Mouse (Mus musculus): ENCODE results near the gene Mitf.

DNA sequence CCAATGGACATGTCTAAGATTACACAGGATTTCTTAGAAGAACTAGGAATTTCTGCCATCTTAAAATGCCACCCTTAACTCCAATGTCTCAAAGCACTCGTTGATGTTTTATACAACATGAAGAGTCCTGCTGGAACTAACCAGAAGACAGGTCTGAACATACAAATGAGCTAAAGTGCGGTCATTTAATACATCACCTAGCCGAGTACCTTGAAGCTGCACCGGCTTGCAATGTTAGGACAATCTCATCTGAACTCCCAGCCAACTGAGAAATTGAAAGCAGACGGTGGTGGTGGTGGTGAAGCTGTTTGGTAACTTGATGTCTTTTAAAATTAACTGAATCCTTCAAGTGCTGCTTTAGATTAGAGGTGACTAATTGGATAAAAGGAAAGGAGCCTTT, 801 bp upstream of the Mitf start:
- TF ChIP-seq CTCF (conservative IDR thresholded peaks at IDR 0.05; ENCODE audit: low read length) (no peak), POU5F1 (IDR thresholded peaks at IDR 0.05; ENCODE audit: borderline replicate concordance, low read length) (no peak), NANOG (IDR thresholded peaks at IDR 0.05; ENCODE audit: borderline replicate concordance, low read length) (no peak)

Data from E14TG2a.4 (cell line).